Mouse (Mus musculus) midbrain, embryonic 13.5 days (tissue): ENCODE measurements around the gene Sertm1. TPM values are rescaled to one million over a fixed set of nuclear protein-coding genes. Genes with fewer than 3 reads are reported as not detected.

Source experiments
- ATAC-seq: fragments of 200-750 bp; cut with Nextera tagmentation; 2 replicates; pipeline ENCODE4 v1.8.0; 2017; ENCODE audit warnings: mild to moderate bottlenecking, moderate TSS enrichment, moderate library complexity
- H3K27ac ChIP-seq: fragments of 300-500 bp; sonication (generic); 2 replicates; pipeline ENCODE4 v1.5.1; 2015; ENCODE audit warnings: inconsistent platforms, mild to moderate bottlenecking, moderate library complexity
- H3K27me3 ChIP-seq: fragments of 300-500 bp; sonication (generic); 2 replicates; pipeline ENCODE4 v1.6.1; 2015; ENCODE audit warnings: mild to moderate bottlenecking, inconsistent platforms
- H3K36me3 ChIP-seq: fragments of 300-500 bp; sonication (generic); 2 replicates; pipeline ENCODE4 v1.6.1; 2015; ENCODE audit warnings: mild to moderate bottlenecking, inconsistent platforms
- H3K4me1 ChIP-seq: fragments of 300-500 bp; sonication (generic); replicated peaks from 2 replicates; pipeline ENCODE4 v1.6.1; 2015; ENCODE audit warnings: inconsistent platforms
- H3K4me2 ChIP-seq: fragments of 300-500 bp; sonication (generic); replicated peaks from 2 replicates; pipeline ENCODE4 v1.6.1; 2015; ENCODE audit warnings: moderate library complexity, mild to moderate bottlenecking, inconsistent platforms
- H3K4me3 ChIP-seq: fragments of 300-500 bp; sonication (generic); replicated peaks from 2 replicates; pipeline ENCODE4 v1.5.1; 2015; ENCODE audit warnings: mild to moderate bottlenecking, inconsistent platforms
- H3K9ac ChIP-seq: fragments of 300-500 bp; sonication (generic); replicated peaks from 2 replicates; pipeline ENCODE4 v1.6.1; 2015; ENCODE audit warnings: mild to moderate bottlenecking, inconsistent platforms
- H3K9me3 ChIP-seq: fragments of 300-500 bp; sonication (generic); 2 replicates; pipeline ENCODE4 v1.6.1; 2016; ENCODE audit warnings: mild to moderate bottlenecking, inconsistent platforms
- WGBS: fragments of 180-500 bp; shearing (Covaris S2); methylation state at CpG from one replicate; pipeline ENCODE4 v1.1.7; 2015; 5-methylcytosine and 5-hydroxymethylcytosine counted together
- polyA plus RNA-seq: library from polyadenylated mRNA; unstranded; fragments of >200 nt; fragmentation: Nextera tagmentation; extraction: Ambion mirVana; gene quantifications from 2 replicates; pipeline ENCODE4 v1.2.1, GENCODE M21; 2015

Gene Sertm1
- polyA plus RNA-seq, result 0.54 and 0.81 TPM in 2 replicates

GRCm38 (mm10) chr3:54915643-54916071 is at the start of gene Sertm1:
Gene Sertm1 (minus strand): TSS chr3:54915887.
- peaks cover 19% of the 10 kb centered on the region for H3K4me1 ChIP-seq
- H3K4me3 ChIP-seq, result peak within 1 kb of the TSS; percentile 61
- peak within 1 kb of the TSS; percentile 60 for H3K9ac ChIP-seq

GRCm38 (mm10) chr3:54964948-54965506 is 49.3 kb upstream of the Sertm1 start:
- WGBS, result 17% methylated on average over 3 of the region's 3 CpGs
- peaks cover 15% of the 10 kb centered on the region for H3K4me1 ChIP-seq
- no peak for ATAC-seq
- no peaks in the 10 kb centered on the region for H3K27me3 ChIP-seq
- H3K4me2 ChIP-seq, result no peak overlapping the region
- no peak overlapping the region for H3K9ac ChIP-seq
- H3K27ac ChIP-seq, result 0 out of 2 replicates have a peak overlapping the region, but pooled peaks have one; percentile 25
- H3K4me3 ChIP-seq, result no peak overlapping the region
- H3K9me3 ChIP-seq, result no peaks in the 10 kb centered on the region
- H3K36me3 ChIP-seq, result no peaks in the 10 kb centered on the region

More at GRCm38 (mm10) chr3:54915643-54916071, at the start of gene Sertm1:
- Histone ChIP-seq H3K36me3 (no peaks in the 10 kb centered on the region), H3K4me2 (peak within 1 kb of the TSS; percentile 94), H3K9me3 (no peaks in the 10 kb centered on the region), H3K27ac (no peak within 1 kb of the TSS), H3K27me3 (peaks cover 34% of the 10 kb centered on the region)
- peak; percentile 100 for ATAC-seq
- WGBS, result under 1% methylated on average over 38 of the region's 38 CpGs

GRCm38 (mm10) chr3:54943067-54943810 is 27.6 kb upstream of the Sertm1 start:
- H3K9ac ChIP-seq, result no peak overlapping the region
- H3K36me3 ChIP-seq, result no peaks in the 10 kb centered on the region
- 0 out of 2 replicates have a peak, but pooled peaks have one; percentile 30 for ATAC-seq
- H3K4me3 ChIP-seq, result no peak overlapping the region
- no peaks in the 10 kb centered on the region for H3K27me3 ChIP-seq
- H3K9me3 ChIP-seq, result no peaks in the 10 kb centered on the region
- no peak overlapping the region for H3K4me2 ChIP-seq
- no peak overlapping the region for H3K27ac ChIP-seq
- 61% methylated on average over 6 of the region's 6 CpGs for WGBS
- H3K4me1 ChIP-seq, result no peaks in the 10 kb centered on the region

GRCm38 (mm10) chr3:54934535-54934934 is 18.8 kb upstream of the Sertm1 start:
- H3K9ac ChIP-seq, result no peak overlapping the region
- no peaks in the 10 kb centered on the region for H3K27me3 ChIP-seq
- 74% methylated on average over 4 of the region's 4 CpGs for WGBS
- no peak overlapping the region for H3K4me2 ChIP-seq
- H3K4me1 ChIP-seq, result no peaks in the 10 kb centered on the region
- H3K4me3 ChIP-seq, result no peak overlapping the region
- ATAC-seq, result peak; percentile 9; the same call in 1 of the 2 replicates
- H3K27ac ChIP-seq, result no peak overlapping the region
- no peaks in the 10 kb centered on the region for H3K9me3 ChIP-seq
- H3K36me3 ChIP-seq, result no peaks in the 10 kb centered on the region

- 97% methylated on average over 4 of the region's 4 CpGs for WGBS
- no peaks in the 10 kb centered on the region for H3K27me3 ChIP-seq
- H3K9ac ChIP-seq, result no peak overlapping the region
- no peaks in the 10 kb centered on the region for H3K9me3 ChIP-seq
- ATAC-seq, result no peak
- no peaks in the 10 kb centered on the region for H3K36me3 ChIP-seq
- no peak overlapping the region for H3K27ac ChIP-seq
- H3K4me2 ChIP-seq, result no peak overlapping the region
- H3K4me3 ChIP-seq, result no peak overlapping the region
- H3K4me1 ChIP-seq, result no peaks in the 10 kb centered on the region
These were observed 16.9 kb upstream of the Sertm1 start for GRCm38 (mm10) chr3:54932599-54932998.

GRCm38 (mm10) chr3:54920425-54920824 is 4.7 kb upstream of the Sertm1 start:
- Histone ChIP-seq H3K27ac (no peak overlapping the region), H3K9ac (no peak overlapping the region), H3K4me1 (peaks cover 11% of the 10 kb centered on the region), H3K4me2 (no peak overlapping the region), H3K27me3 (peaks cover 15% of the 10 kb centered on the region), H3K9me3 (no peaks in the 10 kb centered on the region), H3K4me3 (no peak overlapping the region), H3K36me3 (no peaks in the 10 kb centered on the region)
- WGBS, result 84% methylated on average over 3 of the region's 3 CpGs
- ATAC-seq, result no peak

- Histone ChIP-seq H3K4me2 (peak overlapping the region; percentile 94), H3K9me3 (no peaks in the 10 kb centered on the region), H3K27me3 (peaks cover 34% of the 10 kb centered on the region), H3K27ac (no peak overlapping the region), H3K4me3 (peak overlapping the region; percentile 61), H3K9ac (peak overlapping the region; percentile 60), H3K4me1 (peaks cover 19% of the 10 kb centered on the region), H3K36me3 (no peaks in the 10 kb centered on the region)
- WGBS, result 3% methylated on average over 31 of the region's 31 CpGs
- no peak for ATAC-seq
These were observed 643 bp downstream of the Sertm1 start for GRCm38 (mm10) chr3:54914845-54915642.

- ATAC-seq, result no peak
- 91% methylated on average over 1 of the region's 1 CpGs for WGBS
- H3K9me3 ChIP-seq, result no peaks in the 10 kb centered on the region
- H3K36me3 ChIP-seq, result no peaks in the 10 kb centered on the region
- H3K4me3 ChIP-seq, result no peak overlapping the region
- H3K27ac ChIP-seq, result no peak overlapping the region
- no peak overlapping the region for H3K4me2 ChIP-seq
- no peaks in the 10 kb centered on the region for H3K4me1 ChIP-seq
- H3K27me3 ChIP-seq, result peaks cover 5% of the 10 kb centered on the region; the same call in 1 of the 2 replicates
- no peak overlapping the region for H3K9ac ChIP-seq
These were observed 6.8 kb downstream of the Sertm1 start for GRCm38 (mm10) chr3:54908878-54909277.

- WGBS, result 88% methylated on average over 10 of the region's 10 CpGs
- Histone ChIP-seq H3K4me1 (no peaks in the 10 kb centered on the region), H3K4me2 (no peak overlapping the region), H3K27me3 (no peaks in the 10 kb centered on the region), H3K36me3 (no peaks in the 10 kb centered on the region), H3K9me3 (no peaks in the 10 kb centered on the region), H3K9ac (no peak overlapping the region), H3K27ac (no peak overlapping the region), H3K4me3 (no peak overlapping the region)
- ATAC-seq, result no peak
These were observed 17.7 kb downstream of the Sertm1 start for GRCm38 (mm10) chr3:54897974-54898373.

GRCm38 (mm10) chr3:54894891-54895290 is 20.8 kb downstream of the Sertm1 start:
- 89% methylated on average over 1 of the region's 1 CpGs for WGBS

GRCm38 (mm10) chr3:54892218-54892617 is 23.5 kb downstream of the Sertm1 start:
- ATAC-seq, result no peak

More at GRCm38 (mm10) chr3:54894891-54895290, 20.8 kb downstream of the Sertm1 start:
- H3K4me3 ChIP-seq, result no peak overlapping the region
- H3K4me1 ChIP-seq, result no peaks in the 10 kb centered on the region
- ATAC-seq, result no peak
- no peak overlapping the region for H3K4me2 ChIP-seq
- no peaks in the 10 kb centered on the region for H3K27me3 ChIP-seq
- H3K27ac ChIP-seq, result no peak overlapping the region
- no peaks in the 10 kb centered on the region for H3K9me3 ChIP-seq
- H3K36me3 ChIP-seq, result no peaks in the 10 kb centered on the region
- H3K9ac ChIP-seq, result no peak overlapping the region

GRCm38 (mm10) chr3:54886501-54886900 is 29.2 kb downstream of the Sertm1 start:
- no peak overlapping the region for H3K4me2 ChIP-seq

More at GRCm38 (mm10) chr3:54892218-54892617, 23.5 kb downstream of the Sertm1 start:
- H3K27ac ChIP-seq, result no peak overlapping the region
- no peak overlapping the region for H3K4me2 ChIP-seq
- no peaks in the 10 kb centered on the region for H3K36me3 ChIP-seq
- H3K9me3 ChIP-seq, result no peaks in the 10 kb centered on the region
- no peaks in the 10 kb centered on the region for H3K4me1 ChIP-seq
- no peak overlapping the region for H3K9ac ChIP-seq
- no peaks in the 10 kb centered on the region for H3K27me3 ChIP-seq
- H3K4me3 ChIP-seq, result no peak overlapping the region
- WGBS, result 29% methylated on average over 4 of the region's 4 CpGs

More at GRCm38 (mm10) chr3:54886501-54886900, 29.2 kb downstream of the Sertm1 start:
- no peaks in the 10 kb centered on the region for H3K4me1 ChIP-seq
- no peaks in the 10 kb centered on the region for H3K27me3 ChIP-seq
- no peak overlapping the region for H3K27ac ChIP-seq
- ATAC-seq, result no peak
- H3K4me3 ChIP-seq, result no peak overlapping the region
- WGBS, result 86% methylated on average over 2 of the region's 2 CpGs
- H3K9me3 ChIP-seq, result no peaks in the 10 kb centered on the region
- no peaks in the 10 kb centered on the region for H3K36me3 ChIP-seq
- H3K9ac ChIP-seq, result no peak overlapping the region
